Comparison of ENCODE assay signal across 8 mouse cellular contexts in the genomic region with DNA sequence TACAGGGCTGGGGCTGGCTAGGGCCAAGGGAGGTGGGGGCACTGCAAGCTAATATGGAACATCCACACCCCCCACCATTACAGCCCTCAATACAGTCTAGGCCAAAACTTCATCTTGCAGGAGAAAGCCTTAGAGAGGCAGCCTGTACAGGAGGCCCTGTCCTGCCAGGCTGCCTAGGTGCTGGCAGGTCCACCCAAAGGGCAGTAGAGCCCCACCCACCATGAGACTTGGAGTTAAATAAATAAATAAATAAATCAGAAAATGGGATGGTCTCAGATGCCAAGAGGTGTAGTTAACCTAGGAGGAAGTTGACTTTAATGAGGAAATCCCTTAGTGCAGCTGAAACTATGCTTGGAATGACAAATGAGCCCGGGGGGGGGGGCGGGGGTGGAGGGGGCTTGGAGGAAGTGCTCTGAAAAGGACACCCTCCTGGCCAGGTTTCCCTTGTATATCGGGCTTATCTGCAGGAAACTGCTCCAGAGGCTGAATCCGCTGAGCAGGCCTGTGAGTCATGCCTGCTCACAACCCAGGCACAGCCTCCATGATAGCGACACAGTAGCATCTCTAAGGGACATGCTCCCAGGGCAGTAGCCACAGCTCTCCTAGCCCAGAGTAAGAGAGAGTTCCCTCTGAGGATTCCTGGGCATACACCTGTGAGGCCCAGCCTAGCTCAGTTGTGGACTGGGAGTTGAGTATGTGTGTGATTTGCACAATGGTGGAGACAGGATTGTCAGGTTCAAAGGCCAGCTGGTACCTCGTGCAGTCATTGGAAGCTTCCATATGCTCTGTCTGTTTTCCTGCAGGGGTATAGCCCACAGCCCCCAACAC.
DNase-seq lines count a peak whose midpoint lies in the region; ATAC-seq and TF ChIP-seq lines count a peak whose summit lies in the region.

No protein-coding gene starts in this region.

- H3K4me1 ChIP-seq in lung, embryonic 14.5 days (ENCODE audit: insufficient read depth): peaks cover 3% of the 10 kb centered on the region

- no peaks in the 10 kb centered on the region for H3K9me3 ChIP-seq in lung, embryonic 14.5 days (ENCODE audit: low read depth, low read length)

- in situ Hi-C loops in Patski (cut with MboI; ENCODE audit: low pct_unique_long_range_greater_than_20kb): no loop called here

- no peaks in the 10 kb centered on the region for H3K36me3 ChIP-seq in lung, embryonic 14.5 days (ENCODE audit: insufficient read depth)

- no peak for DNase-seq in Patski (ENCODE audit: low read depth, low spot score)
- DNase-seq in heart, adult 11 months: peak; percentile 98
- DNase-seq in kidney, adult 8-10 months: peak; percentile 37 to 52
- DNase-seq in lung, embryonic 14.5 days: peak; percentile 69
- DNase-seq in right cerebral cortex, postnatal 14 days: no peak
- no peak for DNase-seq in neural tube, embryonic 10.5 days (ENCODE audit: extremely low spot score, low spot score)
- DNase-seq in left cerebral cortex, adult 11 months (ENCODE audit: low spot score): no peak

- peak; percentile 47 for ATAC-seq in Patski
- ATAC-seq in lung, embryonic 14.5 days (ENCODE audit: insufficient read depth): peak; percentile 79
- ATAC-seq in megakaryocyte-erythroid progenitor cell, adult 5-6 weeks (replicated peaks; ENCODE audit: low FRiP score, low TSS enrichment, poor library complexity, severe bottlenecking): no peak

- no peak for TF ChIP-seq CTCF in Patski (IDR thresholded peaks at IDR 0.05)
- TF ChIP-seq CTCF in lung, embryonic 14.5 days (IDR thresholded peaks at IDR 0.05; ENCODE audit: low read depth): no peak

- CTCF ChIA-PET in Patski (lab: Charles Lee): interaction anchor here (1.2 kb wide), 1 partner anchor 20 kb away, joined by 3 read pairs; no protein-coding TSS in a partner anchor

- no peak overlapping the region for H3K9ac ChIP-seq in lung, embryonic 14.5 days

- POLR2A ChIA-PET in Patski (lab: Charles Lee): interaction anchor here (1.1 kb wide), 1 partner anchor 16 kb away, joined by 3 read pairs; no protein-coding TSS in a partner anchor

- H3K27ac ChIP-seq in lung, embryonic 14.5 days (ENCODE audit: low read depth): peak overlapping the region; percentile 69

- no peaks in the 10 kb centered on the region for H3K27me3 ChIP-seq in Patski
- no peaks in the 10 kb centered on the region for H3K27me3 ChIP-seq in lung, embryonic 14.5 days (ENCODE audit: insufficient read depth, low read length)

- no peak overlapping the region for H3K4me3 ChIP-seq in lung, embryonic 14.5 days (ENCODE audit: low read depth, low read length)

- no peak overlapping the region for H3K4me2 ChIP-seq in lung, embryonic 14.5 days

- 30% methylated on average over 6 of the region's 6 CpGs for WGBS in lung, embryonic 14.5 days

Comparison
In these comparisons a context has a peak if more than half of its experiments do, and no peak if none do; other contexts are left out.
1. DNase-seq: peak in heart, adult 11 months (single experiment), kidney, adult 8-10 months (2 of 2) and lung, embryonic 14.5 days (single experiment); none in Patski (single experiment), right cerebral cortex, postnatal 14 days (single experiment), neural tube, embryonic 10.5 days (single experiment) and left cerebral cortex, adult 11 months (single experiment).